Mouse (Mus musculus) intestine, embryonic 15.5 days (tissue): ENCODE results near the gene Slc25a30. TPM values are rescaled to one million over a fixed set of nuclear protein-coding genes. Genes with fewer than 3 reads are reported as not detected.

Experiments
- ATAC-seq: fragments of 200-750 bp; cut with Nextera tagmentation; 2 replicates; pipeline ENCODE4 v1.8.0; 2017; ENCODE audit warnings: moderate TSS enrichment, moderate library complexity
- H3K27ac ChIP-seq: fragments of 300-500 bp; sonication (generic); 2 replicates; pipeline ENCODE4 v1.5.1; 2015; ENCODE audit warnings: mild to moderate bottlenecking, inconsistent platforms
- H3K27me3 ChIP-seq: fragments of 300-500 bp; sonication (generic); replicated peaks from 2 replicates; pipeline ENCODE4 v1.6.1; 2015; ENCODE audit warnings: inconsistent platforms
- H3K36me3 ChIP-seq: fragments of 300-500 bp; sonication (generic); 2 replicates; pipeline ENCODE4 v1.6.1; 2015; ENCODE audit warnings: inconsistent platforms
- H3K4me1 ChIP-seq: fragments of 300-500 bp; sonication (generic); replicated peaks from 2 replicates; pipeline ENCODE4 v1.6.1; 2015; ENCODE audit warnings: inconsistent platforms
- H3K4me2 ChIP-seq: fragments of 300-500 bp; sonication (generic); replicated peaks from 2 replicates; pipeline ENCODE4 v1.6.1; 2015; ENCODE audit warnings: mild to moderate bottlenecking, inconsistent platforms
- H3K4me3 ChIP-seq: fragments of 300-500 bp; sonication (generic); replicated peaks from 2 replicates; pipeline ENCODE4 v1.5.1; 2015; ENCODE audit warnings: inconsistent platforms
- H3K9ac ChIP-seq: fragments of 300-500 bp; sonication (generic); 2 replicates; pipeline ENCODE4 v1.6.1; 2015; ENCODE audit warnings: inconsistent platforms
- H3K9me3 ChIP-seq: fragments of 300-500 bp; sonication (generic); 2 replicates; pipeline ENCODE4 v1.6.1; 2016; ENCODE audit warnings: inconsistent platforms
- WGBS: fragments of 180-500 bp; shearing (Covaris S2); methylation state at CpG from one replicate; pipeline ENCODE4 v1.1.7; 2015; 5-methylcytosine and 5-hydroxymethylcytosine counted together
- polyA plus RNA-seq: library from polyadenylated mRNA; unstranded; fragments of >200 nt; fragmentation: Nextera tagmentation; extraction: Ambion mirVana; gene quantifications from 2 replicates; pipeline ENCODE4 v1.2.1, GENCODE M21; 2015

The Slc25a30 gene
- polyA plus RNA-seq, 1 experiment from 2014 or later = 3.0 TPM

DNA sequence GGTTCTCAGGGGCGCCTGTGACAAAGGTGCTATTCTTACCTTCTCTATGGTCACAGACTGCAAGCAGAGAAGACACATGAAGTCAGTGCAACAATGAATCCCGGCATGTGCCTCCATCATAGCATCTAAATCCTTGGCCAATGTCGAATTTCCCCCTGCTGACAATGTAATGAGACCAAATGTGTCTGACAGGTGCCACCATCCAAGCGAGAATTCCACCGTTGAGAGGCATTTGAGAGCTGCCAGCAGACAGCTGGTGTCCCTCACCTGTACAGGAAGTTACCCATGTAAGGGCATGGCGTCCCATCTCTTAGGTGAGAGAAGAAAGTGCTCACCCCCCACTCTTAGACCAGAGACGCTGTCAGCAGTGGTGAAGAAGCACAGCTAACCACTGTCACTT is 28.4 kb downstream of the Slc25a30 start:
- no peaks in the 10 kb centered on the region for H3K9me3 ChIP-seq
- H3K27ac ChIP-seq = no peak overlapping the region
- H3K4me2 ChIP-seq = no peak overlapping the region
- no peak overlapping the region for H3K4me3 ChIP-seq
- 75% methylated on average over 7 of the region's 7 CpGs for WGBS
- ATAC-seq = no peak
- no peak overlapping the region for H3K9ac ChIP-seq
- no peaks in the 10 kb centered on the region for H3K36me3 ChIP-seq
- H3K27me3 ChIP-seq = no peaks in the 10 kb centered on the region
- 0 out of 2 replicates have a peak, but pooled peaks cover under 1% of the 10 kb centered on the region for H3K4me1 ChIP-seq

DNA sequence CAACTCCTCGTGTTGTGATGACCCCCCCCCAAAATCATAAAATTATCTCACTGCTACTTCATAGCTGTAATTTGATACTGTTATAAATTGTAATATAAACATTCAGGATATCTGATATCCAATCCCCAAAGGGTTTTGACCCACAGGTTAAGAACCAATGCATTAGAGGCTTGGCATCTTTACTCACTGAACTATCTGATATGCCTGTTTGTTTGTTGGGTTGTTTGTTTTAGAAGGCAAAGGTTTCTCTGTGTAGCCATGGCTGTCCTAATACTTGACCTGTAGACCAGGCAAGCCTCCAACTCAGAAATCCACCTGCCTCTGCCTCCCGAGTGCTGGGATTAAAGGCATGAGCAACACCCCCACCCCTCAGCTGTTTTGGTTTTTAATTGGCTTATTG is 29.0 kb downstream of the Slc25a30 start:
- H3K9me3 ChIP-seq = no peaks in the 10 kb centered on the region
- no peak overlapping the region for H3K9ac ChIP-seq
- no peak for ATAC-seq
- no peak overlapping the region for H3K4me3 ChIP-seq
- H3K27me3 ChIP-seq = no peaks in the 10 kb centered on the region
- H3K4me1 ChIP-seq = peaks cover 7% of the 10 kb centered on the region; the same call in 1 of the 2 replicates
- H3K27ac ChIP-seq = no peak overlapping the region
- H3K4me2 ChIP-seq = no peak overlapping the region
- WGBS = 70% methylated on average over 2 of the region's 2 CpGs
- H3K36me3 ChIP-seq = no peaks in the 10 kb centered on the region

DNA sequence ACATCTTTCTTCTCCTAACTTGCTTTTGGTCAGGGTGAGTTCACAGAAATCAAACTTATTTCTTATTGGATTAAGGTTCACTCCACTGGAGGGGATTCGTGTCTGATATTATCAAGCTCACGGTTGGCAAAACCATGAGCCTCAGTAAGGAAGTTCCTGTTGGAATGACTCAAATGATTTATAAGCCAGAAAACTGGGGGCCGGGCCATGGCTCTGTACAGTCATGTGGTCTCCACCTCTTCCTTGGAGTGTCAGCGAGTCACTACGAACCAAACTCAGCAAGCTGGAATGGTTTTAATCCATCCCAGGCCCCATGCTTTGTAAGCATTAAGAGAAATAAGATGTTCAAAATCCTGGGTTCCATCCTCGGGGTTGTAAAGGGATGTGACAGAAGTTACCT is 29.9 kb downstream of the Slc25a30 start:
- WGBS = 90% methylated on average over 6 of the region's 6 CpGs
- no peaks in the 10 kb centered on the region for H3K27me3 ChIP-seq

DNA sequence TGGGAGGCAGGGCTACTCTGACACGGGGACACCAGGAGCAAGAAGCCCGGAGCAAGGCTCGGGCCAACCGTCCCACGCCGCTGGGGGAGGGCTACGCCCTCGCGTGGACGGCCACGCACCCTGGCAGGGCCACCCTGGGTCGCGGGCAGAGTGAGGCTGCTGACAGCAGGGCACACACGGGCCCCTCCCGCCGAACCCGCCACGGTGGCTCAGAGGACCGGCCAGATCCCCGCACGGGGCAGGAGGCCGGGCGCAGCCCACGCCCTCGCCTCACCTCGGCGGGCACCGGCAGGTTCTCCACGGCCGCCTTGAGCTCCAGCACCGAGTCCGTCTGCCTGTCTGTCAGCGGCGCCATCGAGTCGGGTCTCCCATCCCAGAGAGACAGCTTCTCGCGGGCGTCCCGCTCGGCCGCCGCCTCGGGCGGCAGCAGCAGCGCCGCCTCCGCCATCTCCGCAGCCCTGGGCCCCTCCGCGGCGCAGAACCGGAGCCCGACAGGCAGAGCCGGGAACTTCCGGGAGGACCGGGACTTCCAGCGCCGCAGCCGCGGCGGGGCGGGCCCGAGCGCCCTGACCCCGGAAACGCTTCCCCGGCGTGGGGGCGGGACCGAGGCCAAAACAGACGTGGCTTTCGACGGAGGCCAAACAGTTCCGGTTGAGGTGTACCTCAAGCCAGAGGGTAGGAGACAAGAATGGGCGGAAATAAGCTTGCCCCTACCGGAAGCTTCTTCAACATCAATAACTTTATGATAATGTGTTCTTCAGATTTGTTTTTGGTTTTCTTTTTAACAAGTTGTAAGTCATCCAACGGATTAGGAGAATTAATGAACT is 32.6 kb downstream of the Slc25a30 start, which contains the start of gene Cog3:
Gene Cog3, minus strand, starts transcription at position 527 of the 827 bp plus-strand sequence.
- Histone ChIP-seq H3K4me3 (peak within 1 kb of the TSS; percentile 89), H3K27me3 (no peaks in the 10 kb centered on the region), H3K36me3 (no peaks in the 10 kb centered on the region), H3K4me2 (peak within 1 kb of the TSS; percentile 77), H3K9ac (peak within 1 kb of the TSS; percentile 96), H3K27ac (peak within 1 kb of the TSS; percentile 87), H3K9me3 (no peaks in the 10 kb centered on the region), H3K4me1 (peaks cover 14% of the 10 kb centered on the region)
- peak; percentile 99 for ATAC-seq
- WGBS = under 1% methylated on average over 78 of the region's 78 CpGs

More for the DNA sequence above, 29.9 kb downstream of the Slc25a30 start:
- Histone ChIP-seq H3K4me2 (no peak overlapping the region), H3K27ac (no peak overlapping the region), H3K9ac (no peak overlapping the region), H3K4me1 (peaks cover 11% of the 10 kb centered on the region), H3K9me3 (no peaks in the 10 kb centered on the region), H3K36me3 (no peaks in the 10 kb centered on the region), H3K4me3 (no peak overlapping the region)
- no peak for ATAC-seq

DNA sequence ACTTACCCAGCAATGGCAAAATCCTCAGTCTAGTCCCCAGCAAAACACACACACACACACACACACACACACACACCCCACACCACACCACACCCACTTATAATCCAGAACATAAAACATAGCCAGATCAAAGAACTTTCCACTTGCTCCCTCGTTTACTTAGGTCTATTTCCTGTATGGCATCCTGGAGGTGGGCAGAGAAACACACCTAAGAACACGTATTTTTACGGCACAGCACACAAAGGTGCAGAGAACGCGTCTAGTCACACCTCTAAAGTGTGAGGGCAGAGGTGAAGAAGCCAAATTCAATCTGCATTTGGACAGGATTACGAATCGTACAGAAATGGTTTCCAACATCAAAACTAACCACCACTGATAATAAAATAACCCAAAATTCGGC is 33.6 kb downstream of the Slc25a30 start:
- 41% methylated on average over 8 of the region's 8 CpGs for WGBS
- peak overlapping the region; percentile 89 for H3K4me3 ChIP-seq

DNA sequence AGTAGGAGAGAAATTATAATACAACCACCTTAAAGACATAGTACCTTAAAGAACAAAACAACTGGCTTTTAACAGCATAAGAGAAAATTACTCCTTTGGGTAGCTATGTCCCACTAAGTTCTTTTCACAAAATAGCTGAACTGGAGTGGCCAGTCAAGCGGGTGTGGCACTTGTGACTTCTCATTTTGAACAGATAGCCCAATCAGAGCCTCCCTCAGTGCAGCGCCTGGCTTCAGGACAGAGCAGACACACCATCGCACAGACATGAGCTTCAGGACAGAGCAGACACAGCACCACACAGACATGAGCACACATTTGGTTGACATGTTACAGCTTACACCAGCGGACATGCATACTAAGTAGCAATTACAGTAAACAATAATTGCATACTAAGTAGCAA is 35.8 kb downstream of the Slc25a30 start:
- no peak overlapping the region for H3K4me2 ChIP-seq
- 90% methylated on average over 4 of the region's 4 CpGs for WGBS
- H3K27me3 ChIP-seq = no peaks in the 10 kb centered on the region
- ATAC-seq = no peak
- 0 out of 2 replicates have a peak, but pooled peaks cover 3% of the 10 kb centered on the region for H3K36me3 ChIP-seq
- H3K4me1 ChIP-seq = peaks cover 14% of the 10 kb centered on the region
- H3K9me3 ChIP-seq = no peaks in the 10 kb centered on the region
- no peak overlapping the region for H3K9ac ChIP-seq
- H3K4me3 ChIP-seq = no peak overlapping the region
- no peak overlapping the region for H3K27ac ChIP-seq

More for the DNA sequence above, 33.6 kb downstream of the Slc25a30 start:
- no peaks in the 10 kb centered on the region for H3K36me3 ChIP-seq
- H3K4me2 ChIP-seq = peak overlapping the region; percentile 77
- no peaks in the 10 kb centered on the region for H3K27me3 ChIP-seq
- ATAC-seq = no peak
- H3K4me1 ChIP-seq = peaks cover 14% of the 10 kb centered on the region
- H3K9ac ChIP-seq = peak overlapping the region; percentile 96
- H3K9me3 ChIP-seq = no peaks in the 10 kb centered on the region
- no peak overlapping the region for H3K27ac ChIP-seq

DNA sequence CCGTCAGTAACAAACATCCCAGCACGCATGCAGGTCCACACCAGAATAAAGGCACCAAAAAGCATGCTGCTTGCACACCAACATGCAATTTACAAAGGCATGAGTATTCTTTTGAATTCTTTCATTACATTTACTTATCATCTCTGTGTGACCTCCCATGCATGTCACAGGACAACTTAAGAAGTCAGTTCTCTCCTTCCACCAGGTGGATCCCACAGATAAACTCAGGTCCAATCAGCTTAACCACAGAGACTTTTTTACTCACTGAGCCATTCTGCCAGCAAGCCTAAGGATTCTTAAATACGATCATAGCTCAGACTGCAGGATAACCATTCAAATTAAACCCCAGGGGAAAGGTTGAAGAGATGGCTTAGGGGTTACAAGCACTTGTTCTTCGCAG is 37.7 kb downstream of the Slc25a30 start:
- WGBS = 93% methylated on average over 4 of the region's 4 CpGs
- Histone ChIP-seq H3K4me3 (no peak overlapping the region), H3K9me3 (no peaks in the 10 kb centered on the region), H3K27me3 (no peaks in the 10 kb centered on the region), H3K4me1 (peaks cover 14% of the 10 kb centered on the region), H3K36me3 (0 out of 2 replicates have a peak, but pooled peaks cover 8% of the 10 kb centered on the region), H3K4me2 (no peak overlapping the region), H3K27ac (no peak overlapping the region), H3K9ac (no peak overlapping the region)
- ATAC-seq = no peak

DNA sequence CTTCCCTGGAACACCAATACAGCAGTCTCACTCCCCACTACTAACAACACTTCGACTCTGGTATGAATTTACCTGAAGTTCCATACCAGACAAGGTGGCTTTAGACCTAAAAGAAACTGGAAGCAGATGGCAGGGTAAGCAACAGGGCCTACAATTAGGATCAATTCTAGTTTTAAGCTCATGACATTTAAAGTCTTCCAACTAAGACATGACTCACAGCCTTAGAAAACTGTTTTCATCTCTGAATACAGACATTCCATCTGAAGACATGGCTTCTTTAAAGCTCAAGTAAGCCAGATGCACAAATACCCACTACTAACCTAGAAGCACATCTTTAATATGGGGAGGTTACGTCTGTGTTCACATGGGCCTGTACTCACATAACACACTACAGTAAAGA is 38.9 kb downstream of the Slc25a30 start:
- Histone ChIP-seq H3K9ac (no peak overlapping the region), H3K36me3 (0 out of 2 replicates have a peak, but pooled peaks cover 8% of the 10 kb centered on the region), H3K9me3 (no peaks in the 10 kb centered on the region), H3K4me3 (no peak overlapping the region), H3K4me2 (no peak overlapping the region), H3K27ac (no peak overlapping the region), H3K27me3 (no peaks in the 10 kb centered on the region), H3K4me1 (peaks cover 9% of the 10 kb centered on the region)
- 90% methylated on average over 2 of the region's 2 CpGs for WGBS
- ATAC-seq = no peak

DNA sequence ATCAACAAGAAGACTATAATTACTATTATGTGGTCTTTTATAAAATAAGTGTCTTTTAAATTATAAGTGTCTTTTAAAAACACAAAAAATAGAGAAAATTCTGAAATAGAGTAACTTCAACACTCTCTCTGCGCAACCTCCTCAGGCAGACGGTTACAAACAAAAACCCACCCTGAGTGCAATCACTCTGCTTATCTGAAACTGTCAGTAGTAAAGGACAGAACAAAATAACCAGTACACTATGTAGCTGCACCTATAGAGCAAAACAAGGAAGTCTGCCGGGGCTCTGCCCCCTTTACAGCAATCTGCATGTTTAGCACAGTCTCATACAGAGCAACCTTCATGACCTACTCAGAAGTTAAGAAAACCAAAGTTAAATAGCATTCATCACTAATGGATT is 44.9 kb downstream of the Slc25a30 start:
- 86% methylated on average over 3 of the region's 3 CpGs for WGBS
- Histone ChIP-seq H3K36me3 (peaks cover 21% of the 10 kb centered on the region; the same call in 1 of the 2 replicates), H3K27ac (no peak overlapping the region), H3K9ac (no peak overlapping the region), H3K4me1 (no peaks in the 10 kb centered on the region), H3K4me3 (no peak overlapping the region), H3K9me3 (no peaks in the 10 kb centered on the region), H3K27me3 (no peaks in the 10 kb centered on the region), H3K4me2 (no peak overlapping the region)
- ATAC-seq = no peak

DNA sequence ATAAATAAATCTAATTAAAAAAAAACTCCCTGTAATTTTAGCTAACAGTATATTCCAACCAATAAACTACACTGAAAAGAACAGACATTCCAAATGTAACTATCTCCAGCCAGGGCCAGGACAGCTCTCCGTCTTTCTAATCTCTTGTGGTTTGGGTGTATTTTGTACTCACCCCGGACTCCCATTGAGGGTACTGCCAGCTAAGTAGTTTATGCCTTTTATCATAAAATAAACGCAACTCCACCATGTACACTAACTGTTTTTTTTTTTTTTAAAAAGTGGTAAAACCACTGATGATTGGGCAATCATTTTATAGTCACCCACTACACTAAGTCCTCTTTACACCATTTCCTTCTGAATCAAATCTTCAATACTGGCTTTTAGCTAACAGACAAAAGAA is 51.2 kb downstream of the Slc25a30 start:
- H3K9ac ChIP-seq = no peak overlapping the region
- no peak overlapping the region for H3K4me2 ChIP-seq
- peaks cover 18% of the 10 kb centered on the region for H3K36me3 ChIP-seq
- no peak for ATAC-seq
- no peaks in the 10 kb centered on the region for H3K27me3 ChIP-seq
- WGBS = 80% methylated on average over 3 of the region's 3 CpGs
- H3K4me3 ChIP-seq = no peak overlapping the region
- H3K9me3 ChIP-seq = no peaks in the 10 kb centered on the region
- H3K27ac ChIP-seq = no peak overlapping the region
- H3K4me1 ChIP-seq = no peaks in the 10 kb centered on the region

DNA sequence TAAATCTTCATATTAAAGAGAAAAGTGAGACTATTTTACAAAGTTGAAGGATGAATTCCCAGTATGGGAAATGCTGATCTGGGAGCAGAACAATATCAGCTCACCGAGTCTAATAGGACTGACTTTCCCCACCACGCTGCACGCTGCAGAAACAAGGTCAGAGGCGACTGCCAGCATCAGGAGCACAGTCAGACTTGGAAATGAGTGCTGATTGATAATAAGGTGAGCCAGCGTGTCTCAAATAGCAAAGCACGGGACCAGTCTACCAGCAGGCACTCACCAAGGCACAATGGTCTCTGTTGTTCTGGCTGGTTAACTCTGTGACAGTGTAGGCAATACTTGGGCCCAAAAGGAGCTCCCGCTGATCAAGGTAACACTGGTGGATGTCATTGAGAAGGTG is 54.2 kb downstream of the Slc25a30 start:
- 91% methylated on average over 7 of the region's 7 CpGs for WGBS
- Histone ChIP-seq H3K4me1 (no peaks in the 10 kb centered on the region), H3K27me3 (no peaks in the 10 kb centered on the region), H3K4me2 (no peak overlapping the region), H3K36me3 (peaks cover 15% of the 10 kb centered on the region), H3K9ac (no peak overlapping the region), H3K9me3 (no peaks in the 10 kb centered on the region), H3K27ac (no peak overlapping the region), H3K4me3 (no peak overlapping the region)
- no peak for ATAC-seq

DNA sequence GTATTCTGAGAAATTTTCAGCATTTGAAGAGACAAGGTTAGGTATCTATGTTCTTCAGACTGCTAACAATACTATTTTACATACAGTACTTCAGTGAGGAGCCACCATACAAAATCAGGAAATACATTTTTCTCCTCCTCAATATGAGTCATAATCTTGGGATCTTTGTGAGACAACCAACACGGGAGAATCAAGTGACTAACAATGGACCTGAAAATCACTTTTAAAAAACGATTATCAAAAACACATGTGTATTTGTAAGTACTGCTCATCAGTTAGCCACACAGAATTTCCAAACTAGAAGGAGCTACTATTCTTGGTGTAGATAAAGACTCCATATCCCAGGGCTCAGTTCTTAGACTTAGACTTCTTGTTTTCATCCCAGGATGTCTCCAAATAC is 55.5 kb downstream of the Slc25a30 start:
- Histone ChIP-seq H3K36me3 (peaks cover 13% of the 10 kb centered on the region), H3K27me3 (no peaks in the 10 kb centered on the region), H3K27ac (no peak overlapping the region), H3K9ac (no peak overlapping the region), H3K4me3 (no peak overlapping the region), H3K4me2 (no peak overlapping the region), H3K9me3 (no peaks in the 10 kb centered on the region), H3K4me1 (no peaks in the 10 kb centered on the region)
- 82% methylated on average over 2 of the region's 2 CpGs for WGBS
- ATAC-seq = no peak

DNA sequence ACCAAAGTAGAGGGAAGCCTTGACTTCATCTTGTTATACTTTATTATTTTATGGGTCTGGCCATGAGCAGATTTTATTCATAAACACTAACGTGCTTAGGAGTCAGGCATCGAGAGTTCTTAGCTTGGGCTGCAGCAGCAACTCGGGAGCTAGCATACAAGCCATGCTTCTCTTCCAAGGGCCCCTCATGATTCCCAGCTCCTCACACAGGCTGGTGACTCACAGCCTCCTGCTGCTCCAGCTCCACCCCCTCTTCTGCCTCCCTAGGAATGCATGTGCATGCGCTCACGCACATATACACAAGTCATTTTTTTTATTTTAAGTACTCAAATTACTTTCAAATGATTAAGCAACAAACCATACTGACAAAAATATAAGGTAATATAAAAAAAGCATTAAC is 58.7 kb downstream of the Slc25a30 start:
- Histone ChIP-seq H3K9me3 (no peaks in the 10 kb centered on the region), H3K27ac (no peak overlapping the region), H3K36me3 (peaks cover 13% of the 10 kb centered on the region), H3K4me1 (no peaks in the 10 kb centered on the region), H3K4me2 (no peak overlapping the region), H3K4me3 (no peak overlapping the region), H3K27me3 (no peaks in the 10 kb centered on the region), H3K9ac (no peak overlapping the region)
- 86% methylated on average over 5 of the region's 5 CpGs for WGBS
- no peak for ATAC-seq
